Mouse (Mus musculus): ENCODE results near the gene Med25.

Gene Med25

DNA sequence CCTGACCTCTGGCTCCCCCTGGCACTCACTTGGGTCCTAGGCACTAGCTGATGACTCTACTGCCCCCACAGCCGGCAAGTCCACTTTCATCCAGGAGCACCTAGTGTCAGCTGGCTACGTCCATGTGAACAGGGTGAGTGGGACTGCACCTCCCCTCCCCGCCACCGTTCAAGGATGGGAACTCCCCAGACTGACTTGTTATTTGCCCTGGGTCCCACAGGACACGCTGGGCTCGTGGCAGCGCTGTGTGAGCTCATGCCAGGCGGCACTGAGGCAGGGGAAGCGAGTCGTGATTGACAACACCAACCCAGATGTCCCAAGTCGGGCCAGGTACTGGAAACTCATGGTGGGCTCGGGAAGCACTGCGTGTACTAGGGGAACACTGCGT lies 31.1 kb downstream of the Med25 start:
- no peak for DNase-seq

DNA sequence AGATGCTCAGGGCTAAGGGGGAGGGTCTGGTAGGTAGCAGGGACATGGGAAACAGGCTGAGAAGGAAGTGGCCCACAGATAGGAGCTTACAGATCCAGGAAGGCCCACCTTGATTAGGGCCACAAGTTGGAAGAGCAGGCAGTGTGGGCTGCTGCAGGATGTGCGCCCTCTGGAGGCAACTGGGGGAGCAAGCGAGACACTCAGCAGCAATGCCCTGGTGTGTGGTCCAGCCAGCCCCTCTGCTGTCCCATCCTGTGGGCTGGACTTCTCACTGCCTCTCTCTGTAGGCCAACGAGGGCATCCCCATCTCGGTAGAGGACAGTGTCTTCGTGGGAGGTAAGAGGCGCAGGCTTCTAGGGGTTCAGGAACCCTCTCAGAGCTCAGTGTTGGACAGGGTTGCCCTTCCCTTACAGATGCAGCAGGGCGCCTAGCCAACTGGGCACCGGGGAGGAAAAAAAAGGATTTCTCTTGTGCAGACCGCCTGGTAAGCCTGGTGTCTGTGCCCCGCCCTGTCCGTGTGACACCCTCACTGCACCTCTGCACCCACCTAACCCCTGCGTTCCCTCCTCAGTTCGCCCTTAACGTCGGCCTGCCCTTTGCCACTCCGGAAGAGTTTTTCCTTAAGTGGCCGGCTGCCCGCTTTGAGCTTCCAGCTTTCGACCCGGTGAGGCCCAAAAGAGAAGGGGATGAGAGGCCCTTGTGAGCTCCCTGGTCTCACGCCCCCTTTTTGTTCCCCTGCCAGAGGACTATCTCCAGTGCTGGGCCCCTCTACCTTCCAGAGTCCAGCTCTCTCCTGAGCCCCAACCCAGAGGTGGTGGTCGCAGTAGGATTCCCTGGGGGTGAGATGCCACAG lies 31.7 kb downstream of the Med25 start:
- DNase-seq = no peak

DNA sequence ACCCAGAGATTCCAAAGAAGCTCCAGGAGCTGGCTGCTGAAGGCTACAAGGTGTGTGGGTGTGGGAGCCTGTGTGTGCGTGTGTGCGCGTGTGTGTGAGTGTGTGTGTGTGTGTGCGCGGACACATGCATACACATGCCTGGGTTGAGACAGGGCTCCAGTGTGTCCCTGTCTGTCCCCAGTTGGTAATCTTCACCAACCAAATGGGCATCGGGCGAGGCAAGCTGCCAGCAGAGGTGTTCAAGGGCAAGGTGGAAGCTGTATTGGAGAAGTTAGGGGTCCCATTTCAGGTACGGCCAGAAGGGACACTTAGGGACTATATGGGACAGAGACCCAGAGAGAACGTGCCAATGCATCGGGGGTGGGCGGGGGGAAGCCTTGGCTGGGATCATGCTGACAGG lies 32.6 kb downstream of the Med25 start:
- DNase-seq = no peak

DNA sequence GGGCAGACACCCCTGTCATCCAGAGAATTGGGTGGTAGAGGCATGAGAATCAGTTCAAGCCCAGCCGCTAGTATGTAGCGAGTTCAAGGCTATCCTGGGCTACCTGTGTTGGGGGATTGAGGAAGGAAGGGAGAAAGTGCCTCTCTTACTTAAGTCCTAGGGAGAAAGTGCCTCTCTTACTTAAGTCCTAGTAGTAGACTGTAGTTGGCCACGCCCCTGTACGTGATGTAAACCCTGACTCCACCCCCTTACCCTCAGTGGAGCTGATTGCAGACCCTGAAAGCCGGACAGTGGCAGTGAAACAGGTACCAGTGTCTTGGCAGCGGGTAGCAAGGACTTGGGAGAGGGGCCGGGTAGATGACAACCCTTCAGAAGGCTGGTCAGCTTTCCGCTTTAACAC lies 34.6 kb downstream of the Med25 start:
- peak; percentile 56 for DNase-seq

DNA sequence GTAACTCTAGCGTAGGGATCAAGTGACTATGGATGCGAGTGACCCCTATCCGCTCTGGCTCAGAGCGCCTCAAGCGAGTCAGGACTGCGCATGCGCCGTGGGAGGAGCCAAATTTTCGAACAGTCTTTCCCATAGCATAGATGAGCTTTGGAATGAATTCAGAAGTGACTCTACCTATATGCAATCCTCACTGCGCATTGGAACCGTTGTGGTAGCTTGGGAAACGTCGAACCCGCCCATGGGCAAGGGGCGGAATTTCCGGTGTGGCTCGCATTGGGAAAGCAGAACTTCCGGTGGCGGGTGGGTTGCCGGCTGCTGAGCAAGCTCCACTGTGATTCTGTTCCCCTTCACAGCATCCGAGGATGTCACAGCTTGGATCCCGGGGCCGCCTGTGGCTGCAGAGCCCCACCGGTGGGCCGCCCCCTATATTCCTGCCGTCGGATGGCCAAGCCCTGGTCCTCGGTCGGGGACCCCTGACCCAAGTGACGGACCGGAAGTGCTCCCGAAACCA lies 35.4 kb downstream of the Med25 start, which contains the start of gene Pnkp:
Pnkp (plus strand) TSS at position 98 of the 511 bp plus-strand sequence.
- peak; percentile 85 for DNase-seq

DNA sequence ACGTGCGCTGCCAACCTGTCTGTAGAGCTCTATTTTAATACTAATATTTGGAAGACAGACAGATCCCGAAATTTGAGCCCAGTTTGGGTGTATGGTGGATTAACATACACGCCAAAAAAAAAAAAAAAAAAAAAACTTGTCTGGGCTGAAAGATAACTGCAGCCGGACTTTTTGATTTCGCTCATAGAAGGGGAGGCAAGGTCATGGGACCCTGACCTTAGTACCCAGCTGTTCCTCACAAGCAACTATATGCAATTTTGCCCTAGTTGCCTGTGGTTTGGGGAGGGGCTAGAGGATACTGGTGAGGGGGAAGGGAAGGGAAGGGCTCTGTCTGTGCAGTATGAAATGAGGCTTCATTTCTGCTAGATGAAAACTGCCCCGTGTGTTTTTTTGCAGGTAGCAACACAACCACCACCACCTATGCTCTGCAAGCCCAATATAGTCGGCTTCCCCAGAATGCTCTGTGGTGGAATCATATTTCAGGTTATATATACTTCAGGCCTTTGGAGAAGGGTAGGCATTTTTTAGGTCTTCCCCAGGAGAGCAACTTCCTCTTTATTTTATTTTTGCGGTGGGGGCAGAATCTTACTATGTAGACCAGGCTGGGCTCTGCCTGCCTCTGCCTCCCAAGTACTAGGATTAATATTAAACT lies 36.1 kb downstream of the Med25 start:
- DNase-seq = no peak

DNA sequence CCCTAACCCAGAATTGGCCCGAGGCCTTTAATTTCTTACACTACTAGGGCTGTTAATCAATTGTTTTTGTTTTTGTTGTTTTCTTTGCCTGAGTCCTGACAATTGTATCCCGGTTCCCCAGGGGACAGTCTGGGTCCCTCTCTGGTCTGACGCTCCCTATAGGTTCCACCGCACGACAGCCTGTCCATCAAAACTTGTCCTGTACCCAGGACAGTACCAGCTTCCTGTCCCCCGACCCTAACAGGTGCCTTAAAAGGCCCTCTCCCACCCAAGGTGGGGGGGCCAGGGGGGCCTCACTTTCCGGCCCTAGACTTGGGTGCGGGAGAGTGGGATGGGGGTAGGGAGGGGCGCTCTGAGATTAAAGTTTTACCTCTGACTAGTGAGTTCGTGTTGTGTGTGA lies 37.5 kb downstream of the Med25 start:
- DNase-seq = no peak

DNA sequence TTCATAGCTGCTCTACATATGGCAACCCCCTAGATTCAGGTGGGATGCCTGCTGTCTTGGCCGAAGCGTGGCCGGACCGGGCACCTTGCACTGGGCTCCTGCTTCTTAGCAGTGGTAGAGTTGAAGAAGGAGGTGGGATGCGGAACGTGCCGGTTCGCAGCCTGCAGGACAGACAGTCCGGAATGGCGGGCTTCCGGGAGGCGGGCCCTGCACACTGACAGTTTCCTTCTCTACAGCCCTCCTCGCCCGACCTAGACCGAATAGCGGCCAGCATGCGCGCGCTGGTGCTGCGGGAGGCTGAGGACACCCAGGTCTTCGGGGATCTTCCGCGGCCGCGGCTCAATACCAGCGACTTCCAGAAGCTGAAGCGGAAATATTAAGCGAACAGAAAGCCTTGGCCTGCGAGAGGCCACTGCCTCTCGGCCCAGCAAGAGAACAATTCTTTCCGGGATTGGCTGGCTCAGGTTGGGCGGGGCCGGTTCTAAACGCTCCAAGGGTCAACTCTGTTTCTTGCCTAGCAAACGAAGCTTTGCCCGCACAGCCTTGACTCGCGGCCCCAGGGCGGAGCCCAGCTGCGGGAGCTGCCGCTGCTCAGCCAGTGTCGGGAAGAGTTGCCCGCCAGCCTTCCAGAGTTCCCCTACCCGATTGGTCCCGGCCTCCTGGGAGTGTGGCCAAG lies 38.0 kb downstream of the Med25 start:
- peak; percentile 97 for DNase-seq

DNA sequence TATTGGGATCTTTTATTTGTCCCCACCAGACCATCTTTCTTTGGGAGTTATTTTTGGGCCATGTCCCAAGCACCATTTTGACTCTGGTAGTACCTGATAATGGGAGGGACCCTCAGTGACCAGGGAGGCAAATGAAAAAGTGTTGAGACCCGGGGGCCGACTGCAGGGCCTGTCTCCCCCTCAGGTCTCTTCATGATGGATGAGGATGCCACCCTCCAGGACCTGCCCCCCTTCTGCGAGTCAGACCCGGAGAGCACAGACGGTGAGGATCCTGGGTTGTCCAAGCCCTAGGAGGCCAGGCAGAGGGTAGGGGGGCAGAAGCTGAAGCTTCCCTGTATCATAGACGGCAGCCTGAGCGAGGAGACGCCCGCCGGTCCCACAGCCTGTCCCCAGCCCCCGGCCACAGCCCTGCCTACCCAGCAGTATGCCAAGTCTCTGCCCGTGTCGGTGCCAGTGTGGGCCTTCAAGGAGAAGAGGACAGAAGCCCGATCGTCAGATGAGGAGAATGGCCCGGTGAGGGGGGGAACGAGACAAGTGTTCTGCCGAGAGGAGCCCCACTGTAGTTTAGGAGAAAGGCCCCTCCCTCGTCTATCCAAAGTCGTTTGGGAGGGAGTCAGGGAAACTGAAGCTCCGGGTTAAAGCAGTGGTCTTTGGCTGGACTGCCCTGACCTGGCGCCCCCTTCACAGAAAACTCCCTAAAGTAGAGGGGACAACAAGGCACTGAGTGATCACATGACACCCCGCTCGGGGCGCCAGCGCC lies 38.7 kb downstream of the Med25 start:
- no peak for DNase-seq

DNA sequence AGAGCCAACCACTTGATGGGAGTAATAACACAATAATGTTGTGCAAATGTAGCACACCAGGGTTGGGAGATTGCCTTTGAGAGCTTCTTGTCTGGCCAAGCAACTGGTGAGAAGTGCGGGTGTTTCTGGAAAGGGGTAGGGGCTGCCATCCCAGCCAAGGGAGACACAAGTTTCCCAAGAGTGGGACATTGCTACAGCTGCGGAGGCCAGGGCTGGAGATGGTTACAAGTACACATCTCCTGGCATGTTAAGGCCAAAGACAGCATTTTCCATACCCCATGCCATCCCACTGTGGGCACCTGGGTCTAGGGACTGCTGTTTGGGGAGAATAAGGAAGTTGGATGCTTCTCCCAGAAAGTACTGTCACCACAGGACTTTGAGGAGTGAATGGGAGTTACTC lies 39.4 kb downstream of the Med25 start:
- no peak for DNase-seq

DNA sequence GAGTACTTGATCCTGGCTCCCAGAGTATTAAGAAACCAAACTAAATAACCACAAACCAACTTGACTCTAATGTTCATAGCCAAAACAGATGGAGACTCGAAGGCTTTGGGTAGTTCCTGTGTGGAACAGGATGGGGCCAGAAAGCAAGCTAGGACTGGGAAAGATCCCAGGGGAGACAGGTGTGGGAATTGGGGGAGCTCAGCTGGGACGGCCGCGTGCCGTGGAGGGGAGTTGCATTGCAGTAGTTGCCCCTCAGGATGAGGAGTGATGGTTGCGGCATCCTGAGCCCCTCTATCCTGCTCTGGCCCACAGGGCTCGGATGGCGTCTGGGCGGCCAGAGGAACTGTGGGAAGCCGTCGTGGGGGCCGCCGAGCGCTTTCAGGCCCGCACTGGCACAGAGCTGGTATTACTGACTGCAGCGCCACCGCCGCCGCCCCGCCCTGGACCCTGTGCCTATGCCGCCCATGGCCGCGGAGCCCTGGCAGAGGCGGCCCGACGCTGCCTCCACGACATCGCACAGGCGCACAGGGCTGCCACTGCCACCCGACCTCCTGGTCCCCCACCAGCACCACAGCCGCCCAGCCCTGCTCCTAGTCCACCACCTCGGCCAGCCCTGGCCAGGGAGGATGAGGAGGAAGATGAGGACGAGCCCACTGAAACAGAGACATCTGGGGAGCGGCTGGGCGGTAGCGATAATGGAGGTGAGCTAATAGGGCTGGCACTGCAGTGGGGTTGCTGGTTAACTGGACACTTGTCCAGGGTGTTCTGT lies 40.1 kb downstream of the Med25 start:
- no peak for DNase-seq

DNA sequence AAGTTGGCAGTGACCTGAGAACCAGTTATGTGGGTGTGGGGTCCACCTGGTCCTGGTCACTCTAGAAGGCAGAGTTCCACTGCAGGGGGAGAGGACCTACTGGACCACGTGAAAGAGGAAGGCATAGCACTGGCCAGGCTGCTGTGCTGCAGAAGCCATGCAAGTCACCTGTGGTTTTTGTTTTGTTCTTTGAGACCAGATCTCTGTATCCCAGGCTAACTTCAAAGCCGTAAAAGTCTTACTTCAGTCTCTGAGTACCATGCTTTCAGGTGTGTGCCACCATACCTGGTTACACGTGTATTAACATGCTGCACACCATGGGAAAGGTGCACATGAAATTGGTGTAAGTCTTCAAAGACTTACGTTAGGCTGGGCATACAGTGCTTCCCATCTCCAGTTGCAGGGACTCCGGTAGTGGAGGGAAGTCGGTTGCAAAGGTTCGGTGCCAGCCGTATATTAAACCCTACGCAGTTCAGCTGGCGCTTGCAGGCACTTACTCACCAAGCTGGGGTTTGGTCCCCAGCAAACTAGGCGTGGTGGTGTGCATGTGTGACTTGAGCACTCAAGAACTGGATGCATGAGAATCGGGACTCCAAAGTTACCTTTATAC lies 40.8 kb downstream of the Med25 start:
- DNase-seq = no peak

DNA sequence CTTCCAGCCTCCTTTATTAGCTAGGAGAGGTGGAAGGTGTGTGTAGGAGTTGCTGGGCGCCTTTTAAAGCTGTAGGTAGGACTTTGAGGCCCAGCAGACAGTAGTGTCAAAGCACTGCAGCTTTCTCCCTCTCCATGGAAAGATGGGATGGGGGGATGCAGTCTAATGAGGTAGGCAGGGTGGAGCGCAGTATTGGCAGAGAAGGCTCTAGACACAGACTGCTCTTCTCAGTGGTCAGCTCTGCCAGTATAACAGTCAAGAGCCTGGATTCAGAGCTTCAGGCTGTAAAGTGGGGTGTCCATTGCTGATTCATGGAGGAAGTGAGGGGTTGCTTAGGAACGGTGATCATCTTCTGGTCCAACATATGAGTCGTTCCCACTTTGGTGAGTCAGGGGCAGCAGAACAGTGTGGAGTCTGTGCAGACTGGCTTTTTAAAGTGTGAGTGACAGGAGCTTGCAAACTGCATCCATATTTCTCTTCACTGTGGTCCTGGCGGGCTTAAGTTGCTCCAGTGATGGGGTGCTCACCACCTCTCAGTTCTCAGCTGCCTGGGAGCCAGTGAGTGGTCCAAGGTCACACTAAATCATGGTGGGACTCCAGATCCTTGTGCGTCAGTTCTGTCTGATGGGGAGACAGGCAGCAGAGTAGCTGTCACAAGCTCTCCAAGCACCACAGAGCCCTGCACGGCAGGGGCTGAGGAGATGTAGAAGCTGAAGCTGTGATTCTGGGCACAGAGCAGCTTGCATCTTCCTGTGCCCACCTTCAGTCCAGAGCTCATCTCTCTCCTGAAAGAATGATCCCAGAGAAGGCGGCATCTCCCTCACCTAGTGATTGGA lies 41.5 kb downstream of the Med25 start:
- no peak for DNase-seq

DNA sequence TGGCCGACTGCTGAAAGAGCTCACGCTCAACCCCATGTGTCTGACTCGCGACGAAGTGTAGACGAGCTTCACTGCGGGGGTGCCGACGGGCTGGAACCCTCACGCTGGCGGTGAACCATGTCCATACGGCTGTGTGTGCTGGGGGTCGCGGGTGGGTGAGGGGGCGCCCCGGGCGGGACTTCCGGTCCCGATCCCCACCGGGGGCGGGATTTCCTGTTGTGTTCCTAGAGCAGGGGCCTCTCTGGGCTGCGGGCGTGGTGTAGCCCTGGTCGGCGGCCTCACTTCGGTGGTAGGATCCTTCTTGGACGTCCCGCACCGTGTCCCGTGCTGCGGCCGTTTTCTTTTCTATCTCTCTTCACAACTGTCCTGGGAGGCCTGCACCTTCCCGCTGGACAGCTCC lies 42.4 kb downstream of the Med25 start:
- no peak for DNase-seq

DNA sequence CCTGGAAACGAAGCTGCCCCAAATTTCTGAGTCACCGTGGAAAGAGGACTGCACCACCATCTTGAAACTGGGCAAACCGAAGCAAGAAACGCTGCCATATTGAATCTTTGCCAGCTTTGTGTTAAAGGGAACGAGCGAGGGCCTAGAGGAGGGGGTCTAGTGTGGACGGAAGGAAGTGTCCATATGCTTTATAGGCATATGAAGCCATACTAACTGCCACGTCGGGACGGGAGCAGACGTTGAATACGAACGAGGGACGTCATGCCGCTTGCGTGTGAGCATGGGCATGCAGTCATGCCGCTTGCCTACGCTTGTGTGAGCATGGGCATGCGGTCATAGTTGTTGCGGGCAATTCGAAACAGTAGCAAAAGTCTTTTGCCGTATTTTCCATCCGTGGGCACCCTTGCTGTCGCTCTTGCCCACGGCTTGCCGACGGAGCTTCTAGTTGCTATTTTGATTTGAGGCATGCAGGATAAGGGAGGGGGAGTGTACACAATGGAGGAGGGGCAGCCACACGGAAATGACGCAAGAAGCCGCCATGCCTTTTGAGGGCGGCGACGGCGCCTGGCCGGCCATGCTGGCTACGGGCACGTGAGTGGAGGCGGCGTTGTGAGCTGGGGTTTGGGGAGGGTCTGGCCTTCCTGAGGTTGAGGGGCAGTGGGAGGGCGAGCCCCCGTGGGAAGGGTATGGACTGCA lies 42.9 kb downstream of the Med25 start:
- peak; percentile 93 for DNase-seq

DNA sequence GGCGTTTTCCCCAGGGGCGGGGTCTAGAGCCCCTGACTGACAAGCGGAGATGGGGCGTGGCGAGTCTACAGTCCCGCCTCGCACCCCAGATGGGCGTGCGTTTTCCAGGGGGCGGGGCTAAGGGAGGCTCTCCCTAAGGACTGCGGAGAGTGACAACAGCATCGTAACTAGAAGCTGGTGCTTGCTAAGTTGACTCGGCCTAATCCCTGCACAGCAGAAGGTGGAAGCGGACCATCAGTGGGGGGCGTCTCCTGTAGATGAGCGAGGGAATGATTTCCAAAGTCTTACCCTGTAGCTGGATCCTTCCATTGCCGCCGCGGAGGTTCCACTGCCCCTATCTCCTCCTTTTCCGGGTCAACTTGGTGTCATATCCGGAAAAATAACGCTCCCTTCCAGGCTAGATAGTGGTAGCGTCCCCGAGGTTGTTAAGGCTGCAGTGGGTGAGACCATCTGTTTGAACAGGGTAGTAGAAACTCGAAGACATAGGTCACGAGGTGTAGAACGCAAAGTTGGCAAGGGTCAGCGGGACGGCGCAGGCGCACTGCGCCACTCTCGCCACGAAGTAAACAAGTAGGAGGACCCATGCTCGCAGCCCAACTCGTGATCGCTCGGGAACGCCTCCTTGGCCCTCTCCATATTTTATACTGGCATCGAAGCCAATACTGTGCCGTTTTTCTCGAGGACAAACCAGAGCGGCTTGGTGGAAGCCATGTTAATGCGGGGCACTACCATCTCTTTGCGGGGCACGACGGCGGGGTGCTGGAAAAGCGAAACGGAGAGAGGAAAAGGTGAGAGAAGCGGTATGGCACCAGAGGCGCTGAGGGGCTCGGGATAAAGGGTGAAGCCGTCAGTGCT lies 43.7 kb downstream of the Med25 start, which contains the start of the genes Akt1s1 and Tbc1d17:
Akt1s1 (plus strand) TSS at position 431 of the 855 bp plus-strand sequence.
Tbc1d17 (minus strand) TSS at position 519 of the 855 bp plus-strand sequence.
- peak; percentile 100 for DNase-seq

DNA sequence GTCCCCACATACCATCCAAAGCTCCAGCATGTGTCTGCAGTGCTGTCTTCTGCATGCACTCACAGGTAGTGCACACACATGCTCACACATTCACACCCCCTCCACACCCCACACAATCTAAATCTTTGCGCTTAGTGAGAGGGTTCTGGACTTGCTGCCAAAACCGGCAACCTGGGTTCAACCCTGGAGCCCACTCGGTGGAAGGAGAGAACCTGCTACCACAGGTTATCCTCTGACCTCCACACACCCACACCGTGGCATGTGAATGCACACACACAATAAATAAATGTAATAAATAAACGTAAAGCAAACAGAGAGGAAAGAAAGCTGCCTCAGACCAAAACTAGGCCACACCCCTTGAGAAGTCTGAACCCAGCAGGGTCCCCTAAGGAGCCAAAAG lies 44.7 kb downstream of the Med25 start:
- peak; percentile 44 for DNase-seq

DNA sequence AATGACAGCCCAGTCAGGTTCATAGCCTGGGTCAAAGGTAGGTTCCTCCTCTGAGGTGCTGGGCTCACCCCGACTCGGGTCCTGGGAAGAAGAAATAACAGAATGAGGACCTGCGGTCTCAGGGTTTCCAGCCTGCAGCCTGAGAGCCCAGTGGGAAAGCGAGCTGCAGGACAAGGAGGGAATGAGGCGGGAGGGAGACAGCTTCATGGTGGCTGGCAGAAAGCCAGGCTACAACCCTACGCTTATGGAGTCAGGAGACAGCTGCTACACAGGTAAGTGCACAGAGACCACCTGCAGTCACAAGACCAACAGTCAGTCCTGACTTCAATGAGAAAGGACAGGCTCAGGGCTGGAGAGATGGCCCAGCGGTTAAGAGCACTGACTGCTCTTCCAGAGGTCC lies 45.7 kb downstream of the Med25 start:
- DNase-seq = no peak

DNA sequence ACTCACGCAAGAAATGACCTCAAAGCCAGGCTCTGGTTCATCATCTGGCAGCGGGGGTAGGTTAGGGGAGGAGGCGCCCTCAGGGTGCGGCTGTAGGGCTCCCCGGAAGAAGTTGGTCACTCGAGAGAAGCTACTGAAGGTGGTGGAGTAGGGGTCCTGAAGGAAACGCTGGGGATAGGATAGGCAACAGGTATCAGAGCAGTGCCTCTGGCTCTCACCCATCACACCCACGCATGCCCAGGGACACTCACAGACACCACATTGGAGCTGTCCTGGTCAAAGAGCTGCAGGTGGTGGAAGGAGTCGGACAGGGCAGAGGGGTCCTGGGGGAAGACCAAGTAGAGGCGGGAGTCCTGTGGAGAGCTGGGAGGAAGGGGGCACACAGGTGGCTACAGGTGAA lies 47.5 kb downstream of the Med25 start:
- no peak for DNase-seq
